Mouse (Mus musculus): ENCODE data around the gene Cgn.
A peak's percentile ranks its signal among the peaks of the same experiment; 100 is the strongest.

The Cgn gene

DNA sequence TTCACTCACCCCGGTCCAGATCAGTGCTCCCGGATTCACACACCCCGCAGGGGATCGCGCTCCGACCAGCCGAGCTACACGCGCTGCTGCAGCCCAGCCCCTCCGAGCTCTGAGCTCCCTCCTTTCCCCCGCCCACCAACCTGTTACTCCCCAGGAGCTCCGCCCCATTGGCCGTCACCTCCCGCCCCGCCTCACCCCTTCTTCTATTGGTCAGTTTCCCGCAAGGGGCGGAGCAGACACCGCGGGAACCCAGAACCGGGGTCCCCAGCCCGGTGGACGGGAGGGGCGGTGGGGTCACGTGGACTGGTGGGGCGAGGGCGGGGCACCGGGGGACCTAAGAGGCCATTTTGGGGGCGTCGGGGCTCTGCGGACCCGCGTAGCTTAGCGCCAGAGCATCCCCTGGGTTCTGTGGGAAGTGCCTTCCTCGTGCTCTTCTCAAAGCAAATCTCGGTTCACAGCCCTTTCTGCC is at the start of gene Cgn:
Gene Cgn, minus strand, starts transcription at position 126 of the 469 bp plus-strand sequence.
- DNase-seq (ENCODE audit: low spot score in 2 of 2): peak; percentile 89 to 90

DNA sequence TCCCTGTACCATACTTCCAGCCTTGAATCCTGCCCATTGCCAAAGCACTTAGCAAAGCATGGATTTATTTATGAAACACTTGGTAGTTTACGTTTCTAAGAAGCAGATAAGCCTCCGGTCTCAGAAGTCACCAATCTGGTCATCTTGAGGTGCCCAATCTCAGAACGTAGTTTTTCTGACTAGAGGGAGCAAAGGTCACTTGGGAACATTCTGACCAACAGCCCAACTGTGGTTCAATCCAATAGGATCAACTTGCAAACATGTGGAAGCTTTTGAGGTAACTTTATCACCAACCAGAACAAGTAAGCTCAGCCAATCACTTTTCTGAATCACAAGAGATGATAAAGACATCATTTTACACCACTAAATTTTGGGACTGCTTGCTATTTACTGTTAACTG is 49.1 kb upstream of the Cgn start:
- no peak for DNase-seq (ENCODE audit: low spot score in 2 of 2)

DNA sequence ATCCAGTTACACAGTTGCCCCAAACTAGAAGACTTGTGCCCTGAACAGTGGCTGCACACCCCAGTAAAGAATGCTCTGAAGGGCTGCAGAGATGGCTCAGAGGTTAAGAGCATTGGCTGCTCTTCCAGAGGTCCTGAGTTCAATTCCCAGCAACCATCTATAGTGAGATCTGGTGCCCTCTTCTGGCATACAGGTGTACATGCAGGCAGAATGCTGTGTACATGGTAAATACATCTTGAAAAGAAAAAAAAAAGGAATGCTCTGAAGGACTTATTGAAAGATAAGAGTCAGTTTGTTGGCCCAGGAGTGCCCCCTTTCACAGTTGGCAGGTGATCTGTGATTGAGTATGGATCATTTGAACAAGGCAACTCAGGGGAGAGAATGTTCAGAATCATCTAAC is 47.1 kb upstream of the Cgn start:
- DNase-seq (ENCODE audit: low spot score in 2 of 2): no peak

DNA sequence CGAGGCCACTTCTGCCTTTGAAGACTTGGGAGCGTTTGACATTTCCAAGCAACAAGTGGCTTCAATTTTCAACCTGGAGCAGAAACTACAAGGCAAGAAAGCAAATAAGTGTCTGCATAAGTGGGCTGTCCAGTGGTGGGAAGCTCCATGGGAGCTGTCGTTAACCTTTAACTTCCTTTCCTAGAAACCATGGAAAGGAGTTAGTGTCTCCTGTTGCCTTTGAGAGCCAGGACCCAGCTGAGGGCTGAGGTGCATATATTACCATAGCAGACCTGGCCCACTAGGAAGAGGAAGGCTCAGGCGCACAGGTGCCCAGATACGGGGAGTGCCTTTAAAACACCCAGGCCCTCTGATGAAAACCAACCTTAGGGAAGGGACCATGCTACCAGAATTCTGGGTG is 46.4 kb upstream of the Cgn start:
- no peak for DNase-seq (ENCODE audit: low spot score in 2 of 2)

DNA sequence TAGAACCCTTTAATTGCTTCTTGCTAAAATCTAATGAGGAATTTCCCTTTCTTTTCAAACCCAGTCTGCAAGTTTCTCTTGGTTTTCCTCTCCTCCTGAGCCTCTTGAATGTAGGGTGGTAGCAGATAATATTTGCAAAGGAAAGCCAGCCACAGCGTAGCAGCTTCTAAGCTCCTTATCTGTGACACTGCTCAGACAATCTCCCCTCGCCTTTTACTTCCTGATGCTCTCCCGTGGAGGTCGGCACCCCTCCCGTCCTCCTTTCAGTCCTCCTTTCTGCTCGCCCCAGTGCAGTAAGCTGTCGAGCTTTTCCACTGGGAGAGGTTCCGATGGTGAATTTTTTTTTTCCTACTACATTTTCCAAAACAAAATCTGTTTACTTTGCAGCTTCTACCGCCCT is 45.8 kb upstream of the Cgn start:
- no peak for DNase-seq (ENCODE audit: low spot score in 2 of 2)

DNA sequence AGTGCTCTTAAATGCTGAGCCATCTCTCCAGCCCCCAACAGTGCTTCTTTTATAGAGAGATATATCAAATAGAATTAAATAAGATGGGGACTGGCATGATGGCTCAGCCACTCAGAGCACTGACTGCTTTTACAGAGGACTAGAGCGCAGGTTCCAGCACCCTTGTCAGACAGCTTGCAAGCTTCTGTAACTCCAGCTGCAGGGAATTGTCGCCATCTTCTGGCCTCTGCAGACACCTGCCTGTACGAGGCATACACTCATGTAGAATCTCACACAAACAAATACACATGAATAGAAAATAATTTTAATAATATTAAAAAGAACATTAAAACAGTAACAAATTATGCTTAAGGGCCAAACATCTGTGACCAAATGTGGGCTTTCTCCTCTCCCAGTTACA is 37.8 kb upstream of the Cgn start:
- no peak for DNase-seq (ENCODE audit: low spot score in 2 of 2)

DNA sequence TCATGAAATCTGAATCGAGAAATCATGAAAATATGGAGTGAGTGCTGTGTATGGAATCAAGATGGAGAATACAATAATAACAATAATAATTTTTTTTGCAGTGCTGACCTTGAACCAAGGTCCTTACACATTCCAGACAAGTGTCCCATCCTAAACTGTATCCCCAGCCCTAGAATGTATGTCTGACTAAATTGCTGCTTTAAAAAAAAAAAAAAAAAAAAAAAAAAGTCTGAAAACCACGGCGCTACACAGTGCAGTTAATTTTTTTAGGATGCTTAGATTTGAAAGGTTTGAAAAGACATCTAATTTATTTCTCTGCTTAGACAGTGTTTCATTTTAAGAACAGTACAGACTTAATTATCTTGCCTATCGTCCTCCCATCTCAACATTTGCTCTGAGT is 35.8 kb upstream of the Cgn start:
- no peak for DNase-seq (ENCODE audit: low spot score in 2 of 2)

DNA sequence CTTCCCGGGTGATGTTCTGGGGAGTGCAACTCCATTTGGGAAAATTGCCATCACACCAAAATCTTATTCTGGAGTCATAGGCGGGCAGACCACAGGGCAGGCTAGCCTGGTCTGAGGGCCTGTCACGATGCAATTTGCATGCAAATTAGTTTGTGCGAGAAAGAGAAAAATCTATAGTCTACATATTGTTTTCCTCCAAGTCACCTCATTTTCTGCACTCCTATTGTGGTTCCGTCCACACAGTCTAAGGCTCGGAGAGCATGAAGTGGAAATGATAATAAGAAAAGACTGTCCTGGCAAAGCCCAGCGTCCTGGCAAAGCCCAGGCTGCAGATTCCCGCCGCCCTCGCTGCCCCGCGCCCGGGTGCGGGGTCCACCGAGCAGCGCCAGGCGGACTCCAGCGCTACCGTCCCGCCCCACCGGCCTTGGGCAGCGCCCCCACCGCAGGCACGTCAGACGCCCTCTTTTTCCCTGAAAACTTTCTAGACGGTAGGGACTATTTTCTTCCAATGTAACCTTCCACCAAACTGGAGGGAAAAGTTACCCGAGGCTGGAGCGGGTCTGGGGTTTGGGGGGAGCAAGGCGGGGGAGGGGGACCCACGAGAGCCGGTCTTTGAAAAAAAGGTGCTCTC is 34.8 kb upstream of the Cgn start:
- no peak for DNase-seq (ENCODE audit: low spot score in 2 of 2)

DNA sequence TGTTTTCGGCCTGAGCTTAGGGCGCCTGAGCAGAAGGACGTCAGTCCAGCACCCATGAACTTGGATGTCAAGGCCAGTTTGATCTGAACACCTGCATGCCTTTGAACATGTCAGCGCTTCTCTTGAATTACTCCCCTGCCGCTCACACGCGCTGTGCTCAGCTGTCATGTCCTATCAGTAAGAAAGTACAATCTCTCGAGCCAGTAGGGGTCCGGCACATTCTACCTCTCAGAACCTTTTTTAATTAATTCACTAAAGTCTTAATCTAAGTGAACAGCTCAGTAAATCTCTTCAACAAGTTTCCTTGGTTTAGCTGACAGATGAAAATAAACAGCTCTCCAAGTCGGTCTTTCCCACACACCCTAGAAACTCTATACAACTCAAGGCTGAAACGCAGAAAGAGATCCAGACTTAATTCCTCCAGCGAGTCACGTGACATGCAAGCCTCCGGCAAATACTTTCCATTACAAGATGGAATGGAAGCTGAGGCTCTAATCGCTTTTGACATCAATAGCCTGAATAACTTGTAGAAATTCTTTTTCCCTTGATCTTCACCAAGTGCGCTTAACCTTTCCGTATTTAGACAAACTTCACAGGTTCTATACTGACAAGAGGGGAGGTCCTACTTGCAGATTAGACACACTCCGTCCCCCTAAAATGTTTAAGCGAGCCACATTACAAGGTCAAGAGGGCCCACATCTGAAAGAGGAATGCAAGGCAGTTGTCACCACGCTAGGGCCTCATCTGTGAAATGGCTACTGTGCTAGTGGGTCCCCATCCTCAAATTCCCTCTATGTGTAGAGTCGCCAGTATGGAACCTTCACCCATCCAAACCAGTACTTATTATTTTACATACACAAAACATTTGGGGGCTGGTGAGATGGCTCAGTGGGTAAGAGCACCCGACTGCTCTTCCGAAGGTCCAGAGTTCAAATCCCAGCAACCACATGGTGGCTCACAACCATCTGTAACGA is 33.4 kb upstream of the Cgn start:
- no peak for DNase-seq (ENCODE audit: low spot score in 2 of 2)

DNA sequence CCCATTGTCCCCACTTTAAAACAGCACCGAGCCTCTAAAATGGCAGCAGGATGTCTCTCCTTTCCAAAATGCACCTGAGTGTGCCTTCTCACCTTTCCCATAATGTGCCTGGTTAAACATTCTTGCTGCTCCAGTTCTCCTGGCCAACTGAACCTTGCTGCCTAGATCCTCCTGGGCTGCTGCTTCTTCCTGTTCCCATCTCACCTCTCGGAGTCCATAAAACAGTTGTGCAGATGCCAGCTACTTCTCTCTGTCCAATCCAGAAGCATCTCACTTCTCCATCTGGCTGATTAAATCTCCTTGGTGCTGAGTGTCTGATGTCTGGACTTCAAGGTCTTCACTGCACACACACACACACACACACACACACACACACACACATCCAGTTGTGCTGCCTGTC is 31.4 kb upstream of the Cgn start:
- DNase-seq (ENCODE audit: low spot score in 2 of 2): no peak

DNA sequence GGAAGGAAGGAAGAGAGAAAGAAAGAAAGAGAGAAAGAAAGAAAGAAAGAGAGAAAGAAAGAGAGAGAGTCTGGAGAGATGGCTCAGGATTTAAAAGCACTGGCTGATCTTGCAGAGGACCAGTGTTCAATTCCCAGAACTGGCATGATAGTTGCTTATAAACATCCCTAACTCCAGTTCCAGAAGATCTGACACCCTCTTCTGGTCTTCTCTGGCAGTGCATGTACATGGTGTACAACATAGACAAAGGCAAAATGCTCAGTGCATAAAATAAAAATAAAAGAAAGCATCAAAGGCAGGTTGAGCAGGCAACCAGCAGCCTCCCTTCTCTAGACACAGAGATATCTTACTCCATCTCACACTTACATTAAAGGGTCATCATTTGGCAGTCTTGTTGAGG is 29.3 kb upstream of the Cgn start:
- DNase-seq (ENCODE audit: low spot score in 2 of 2): no peak

DNA sequence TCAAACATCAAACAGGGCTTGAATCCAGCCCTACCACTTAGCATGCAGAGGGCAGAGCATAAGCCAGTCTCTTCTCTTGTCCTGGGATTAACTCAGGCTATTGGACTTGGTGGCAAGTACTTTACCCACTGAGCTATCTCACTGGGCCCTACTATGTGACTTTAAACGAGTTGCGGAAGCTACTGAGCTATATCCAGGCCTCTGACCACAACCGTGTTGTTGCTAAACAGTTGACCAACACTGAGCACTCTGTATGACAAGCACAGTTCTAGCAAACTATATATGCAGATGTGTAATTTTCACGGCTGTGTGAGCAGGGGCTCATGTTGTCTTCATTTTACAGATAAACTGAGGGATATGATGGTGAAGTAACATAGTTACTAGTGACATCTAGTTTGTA is 28.4 kb upstream of the Cgn start:
- DNase-seq (ENCODE audit: low spot score in 2 of 2): no peak

DNA sequence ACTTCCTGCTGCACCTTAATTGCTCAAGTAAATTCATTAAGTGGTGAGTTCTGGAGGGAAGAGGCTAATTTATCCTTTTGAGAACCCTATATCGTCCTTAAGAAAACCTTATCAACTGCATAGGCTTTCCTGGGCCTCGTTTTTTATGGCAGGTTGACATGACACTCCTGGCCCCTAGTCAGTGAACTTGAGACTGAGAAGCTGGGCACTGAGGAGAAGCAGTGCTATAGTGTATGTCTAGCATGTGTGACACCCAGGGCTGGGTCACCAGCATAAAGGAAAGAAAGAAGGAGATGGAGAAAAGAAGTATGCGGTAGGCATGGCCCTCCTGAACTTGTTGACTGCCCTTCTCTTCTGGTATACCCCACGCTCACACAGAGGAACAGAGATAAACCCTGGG is 27.8 kb upstream of the Cgn start:
- DNase-seq (ENCODE audit: low spot score in 2 of 2): no peak

DNA sequence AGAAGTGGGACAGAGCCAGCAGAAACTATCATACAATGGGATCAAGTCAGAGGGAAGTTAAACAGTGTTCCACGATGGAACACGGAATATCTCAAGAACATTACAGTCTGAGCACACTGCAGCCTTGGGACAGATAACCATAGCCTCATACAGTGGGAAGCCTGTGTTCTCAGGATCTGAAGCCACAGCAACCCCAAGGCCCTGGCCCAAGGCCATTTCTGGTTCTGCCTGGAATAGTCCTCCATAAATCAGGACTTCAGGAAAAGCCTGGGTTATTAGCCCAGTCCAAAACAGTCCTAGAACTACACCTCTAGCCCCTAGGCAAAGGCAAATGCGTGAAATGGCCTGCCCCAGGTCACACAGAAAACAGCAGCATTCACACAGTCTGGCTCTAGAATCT is 27.4 kb upstream of the Cgn start:
- DNase-seq (ENCODE audit: low spot score in 2 of 2): no peak

DNA sequence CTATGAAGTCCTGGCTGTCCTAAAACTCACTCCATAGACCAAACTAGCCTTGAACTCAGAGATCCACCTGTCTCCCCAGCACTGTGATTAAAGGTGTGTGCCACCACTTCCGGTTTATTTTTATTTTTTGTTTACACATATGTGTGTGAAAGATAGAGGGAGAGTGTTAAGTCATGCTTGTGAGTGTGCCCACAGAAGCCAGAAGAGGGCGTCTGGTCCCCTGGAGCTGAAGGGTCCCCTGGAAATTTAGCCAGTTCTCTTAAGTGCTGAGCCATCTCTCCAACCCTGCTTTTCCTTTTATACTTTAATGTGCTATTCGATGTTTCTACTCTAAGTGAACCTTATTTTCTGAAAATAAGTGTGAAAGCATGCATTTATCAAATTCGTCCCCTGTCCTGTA is 25.3 kb upstream of the Cgn start:
- DNase-seq (ENCODE audit: low spot score in 2 of 2): peak in 1 of 2 experiments; percentile 36

DNA sequence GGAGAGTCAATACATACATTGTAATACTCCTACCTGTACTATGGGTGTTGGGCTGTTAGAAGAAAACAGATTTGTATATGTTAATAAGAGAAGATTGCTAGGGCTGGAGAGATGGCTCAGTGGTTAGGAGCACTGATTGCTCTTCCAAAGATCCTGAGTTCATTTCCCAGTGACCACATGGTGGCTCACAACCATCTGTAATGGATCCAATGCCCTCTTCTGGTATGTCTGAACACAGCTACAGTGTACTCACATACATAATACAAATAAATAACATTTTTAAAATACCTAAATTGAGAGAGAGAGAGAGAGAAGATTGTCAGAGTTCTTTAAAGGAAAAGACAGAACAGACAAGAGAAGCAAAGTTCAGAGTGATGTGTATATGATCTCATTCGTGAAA is 22.0 kb upstream of the Cgn start:
- DNase-seq (ENCODE audit: low spot score in 2 of 2): no peak

DNA sequence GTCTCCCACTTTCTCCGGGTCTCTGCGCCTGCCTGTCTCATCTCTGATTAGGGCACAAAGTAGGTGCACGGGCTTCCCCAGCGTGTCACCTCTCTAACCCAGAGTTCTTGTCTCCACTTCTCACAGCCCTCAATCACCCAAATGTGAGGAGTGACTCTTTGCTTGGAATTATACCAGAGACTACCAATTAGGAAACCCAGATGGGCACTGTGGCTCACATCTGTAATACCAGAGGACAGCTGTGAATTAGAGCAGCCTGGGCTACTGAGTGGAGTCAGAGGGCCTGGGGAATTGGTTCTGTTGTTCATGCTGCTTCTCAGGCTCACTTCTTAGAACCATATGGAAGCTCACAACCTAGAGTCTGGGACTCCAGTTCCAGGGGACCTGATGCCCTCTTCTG is 18.7 kb upstream of the Cgn start:
- DNase-seq (ENCODE audit: low spot score in 2 of 2): no peak

DNA sequence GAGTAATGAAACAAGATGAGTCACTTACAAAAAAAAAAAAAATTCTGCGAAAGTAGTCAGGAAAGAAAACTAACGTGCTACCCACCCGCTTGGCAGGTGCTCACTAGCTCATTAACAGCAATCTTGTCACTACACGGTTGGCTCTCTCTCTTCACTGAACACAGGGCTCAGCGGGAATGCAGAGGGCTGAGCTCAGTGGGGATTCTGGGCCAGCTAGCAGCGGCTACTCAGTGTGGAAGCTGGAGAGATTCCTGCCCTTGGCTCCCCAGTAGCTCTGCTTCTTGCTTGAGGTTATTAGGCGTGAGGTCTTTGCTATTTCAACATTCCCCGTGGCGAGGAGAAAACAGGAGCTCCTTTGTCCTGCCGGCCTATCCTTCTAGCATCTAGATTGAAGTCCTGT is 17.9 kb upstream of the Cgn start:
- no peak for DNase-seq (ENCODE audit: low spot score in 2 of 2)

DNA sequence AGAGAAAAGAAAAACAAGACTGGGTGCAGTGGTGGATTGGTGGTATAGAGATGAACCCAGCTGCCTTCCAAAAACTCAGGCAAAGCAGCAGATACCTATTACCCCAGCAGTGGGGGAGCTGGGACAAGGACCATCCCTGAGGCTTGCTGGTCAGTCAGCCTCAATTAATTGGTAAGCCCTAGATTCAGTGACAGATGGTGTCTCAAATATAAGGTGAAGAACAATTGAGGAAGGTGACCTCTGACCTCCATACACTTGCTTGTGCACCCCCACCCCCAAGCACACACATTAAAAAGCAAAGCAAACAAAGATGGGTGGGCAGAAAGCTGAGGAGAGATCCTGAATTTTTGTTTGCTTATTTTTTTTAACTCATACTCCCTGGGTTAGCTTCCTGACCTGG is 9.9 kb upstream of the Cgn start:
- DNase-seq (ENCODE audit: low spot score in 2 of 2): no peak

DNA sequence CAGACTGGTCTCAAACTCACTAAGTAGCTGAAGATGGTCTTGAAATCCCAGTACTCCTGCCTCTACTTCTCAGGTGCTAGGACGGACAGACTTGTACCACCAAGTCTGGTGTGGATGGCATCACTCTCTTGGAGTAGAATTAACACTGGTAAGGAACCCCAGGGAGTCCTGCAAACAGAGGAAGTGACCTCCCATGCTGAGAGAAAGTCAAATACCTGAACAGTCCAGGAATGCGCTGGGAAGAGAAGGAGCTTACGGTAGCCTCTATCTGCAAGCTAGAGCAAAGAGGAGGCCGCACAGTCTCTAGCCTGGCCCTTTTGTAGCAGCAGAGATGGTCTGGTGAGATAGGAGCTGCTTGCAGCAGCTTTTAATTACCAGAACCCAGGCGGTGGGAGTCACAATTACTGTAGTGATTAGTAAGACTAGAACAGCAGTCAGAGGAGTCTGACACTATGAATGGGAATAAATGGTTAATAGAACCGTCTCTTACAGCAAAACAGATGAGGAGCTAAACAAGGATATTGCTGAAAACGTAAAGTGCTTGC is 9.4 kb upstream of the Cgn start:
- no peak for DNase-seq (ENCODE audit: low spot score in 2 of 2)

DNA sequence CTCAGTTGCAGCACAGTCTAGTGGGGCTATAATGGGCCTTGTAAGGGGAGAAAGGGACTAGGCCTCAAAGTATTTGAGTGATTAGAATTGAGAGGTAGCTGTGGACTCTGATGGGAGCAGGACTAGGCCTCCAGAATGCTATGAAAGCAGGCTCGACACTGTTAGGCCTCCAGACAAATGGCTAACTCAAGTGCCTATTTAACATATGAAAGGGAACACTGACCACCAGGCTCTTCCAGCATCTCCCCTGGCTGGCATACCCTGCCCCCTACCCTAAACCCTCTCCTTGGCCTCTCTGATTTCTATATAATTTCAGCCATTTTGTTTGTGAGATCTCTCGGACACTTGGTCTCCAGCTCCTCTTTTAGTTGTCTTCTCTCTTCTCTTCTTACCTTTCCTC is 8.1 kb upstream of the Cgn start:
- no peak for DNase-seq (ENCODE audit: low spot score in 2 of 2)

DNA sequence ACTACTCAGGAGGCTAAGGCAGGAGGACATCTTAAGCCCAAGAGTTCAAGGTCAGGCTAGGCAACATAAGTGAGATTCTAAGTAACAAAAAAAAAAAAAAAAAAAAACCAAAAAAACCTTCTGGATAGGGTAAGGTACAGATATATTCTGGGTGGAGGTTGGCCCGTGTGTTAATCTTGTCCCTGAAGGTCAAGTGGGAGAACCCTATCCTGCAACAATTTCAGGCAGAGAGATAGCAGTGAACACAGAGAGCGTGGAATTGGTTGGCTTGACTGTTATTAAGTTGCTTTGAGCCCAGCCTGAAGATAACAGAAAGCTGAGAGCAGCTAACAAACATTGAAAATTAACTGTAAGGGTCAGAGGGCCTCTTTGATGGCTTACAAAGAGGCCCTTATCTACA is 7.4 kb upstream of the Cgn start:
- no peak for DNase-seq (ENCODE audit: low spot score in 2 of 2)

DNA sequence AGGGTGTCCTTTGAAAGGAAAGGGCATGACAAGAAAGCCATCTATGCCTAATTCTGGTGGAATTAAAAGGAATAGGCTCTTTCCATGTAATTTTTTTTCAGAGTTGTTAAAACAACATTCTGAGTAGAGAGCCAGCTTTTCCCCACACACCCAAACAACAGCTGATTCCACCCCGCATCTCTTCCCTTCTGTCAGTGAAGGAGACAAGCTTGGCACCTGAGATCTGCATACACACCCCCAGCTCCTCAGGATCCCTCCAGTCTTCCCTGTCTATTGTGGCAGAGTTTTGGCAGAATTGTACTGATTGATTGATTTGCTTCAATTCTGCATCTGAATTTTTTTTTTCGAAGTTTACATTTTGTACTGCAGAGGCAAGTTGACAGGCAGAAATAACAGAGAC is 6.0 kb upstream of the Cgn start:
- no peak for DNase-seq (ENCODE audit: low spot score in 2 of 2)

Data from thymus, postnatal 10 days (tissue).